ENCODE assay signal across 9 mouse cellular contexts in genomic region chr13:35383624-35384018, GRCm38 (mm10).
DNase-seq lines count a peak whose midpoint lies in the region; ATAC-seq lines count a peak whose summit lies in the region.
"Had no signal": no experiment of that assay in that cellular context is flagged by ENCODE, and none has a peak within 500 bp of the region (broad histone marks: within the 10 kb centered on the region; RNA-seq: fewer than 3 reads in every experiment).

No protein-coding gene starts in this region.

- WGBS in kidney, embryonic 16.5 days = 59% methylated on average over 8 of the region's 8 CpGs
- WGBS in embryonic facial prominence, embryonic 14.5 days = 34% methylated on average over 8 of the region's 8 CpGs

- peak; percentile 18 for DNase-seq in kidney, postnatal 10 days
- peak; percentile 76 for DNase-seq in embryonic facial prominence, embryonic 14.5 days (ENCODE audit: low spot score)
- peak; percentile 83 to 88 for DNase-seq in heart, postnatal 10 days
- DNase-seq in lung, postnatal 4 days = peak; percentile 62 to 67
- DNase-seq in spleen, postnatal 4 days (ENCODE audit: low spot score in 2 of 2) = no peak
- no peak for DNase-seq in Muller cell, postnatal 12 days (ENCODE audit: inconsistent ontology term)
- no peak for DNase-seq in frontal cortex, postnatal 10 days (ENCODE audit: low spot score in 2 of 2)

- H3K9ac ChIP-seq in kidney, embryonic 16.5 days (replicated peaks; ENCODE audit: low read length) = no peak overlapping the region
- no peak overlapping the region for H3K9ac ChIP-seq in embryonic facial prominence, embryonic 14.5 days (ENCODE audit: low read depth, low read length)
- H3K9ac ChIP-seq: embryonic facial prominence, embryonic 12.5 days had no signal

- no peak overlapping the region for H3K4me2 ChIP-seq in kidney, embryonic 16.5 days (replicated peaks; ENCODE audit: low read depth, low read length)
- H3K4me2 ChIP-seq in embryonic facial prominence, embryonic 14.5 days (ENCODE audit: low read depth, low read length) = no peak overlapping the region
- H3K4me2 ChIP-seq: embryonic facial prominence, embryonic 12.5 days had no signal

- peaks cover 6% of the 10 kb centered on the region; the same call in 1 of the 2 replicates for H3K4me1 ChIP-seq in kidney, embryonic 16.5 days (ENCODE audit: insufficient read depth, low read length)
- no peaks in the 10 kb centered on the region for H3K4me1 ChIP-seq in embryonic facial prominence, embryonic 14.5 days (ENCODE audit: control insufficient read depth, insufficient read depth, low read length)

- intact Hi-C loops in heart, postnatal 10 days (cut with DNase I) = no loop called here

- ATAC-seq in kidney, embryonic 16.5 days (ENCODE audit: low FRiP score, low TSS enrichment) = no peak
- ATAC-seq in embryonic facial prominence, embryonic 14.5 days (ENCODE audit: low read depth) = peak; percentile 72

- no peak overlapping the region for H3K27ac ChIP-seq in kidney, embryonic 16.5 days (ENCODE audit: low read length)
- no peak overlapping the region for H3K27ac ChIP-seq in embryonic facial prominence, embryonic 14.5 days (replicated peaks; ENCODE audit: low read depth, low read length)
- H3K27ac ChIP-seq: embryonic facial prominence, embryonic 12.5 days had no signal

- H3K4me3 ChIP-seq in kidney, embryonic 16.5 days (ENCODE audit: low read length) = no peak overlapping the region
- H3K4me3 ChIP-seq in embryonic facial prominence, embryonic 14.5 days (ENCODE audit: low read depth, low read length) = no peak overlapping the region
- H3K4me3 ChIP-seq: embryonic facial prominence, embryonic 12.5 days had no signal

- H3K27me3 ChIP-seq in kidney, embryonic 16.5 days (ENCODE audit: insufficient read depth, low read length) = no peaks in the 10 kb centered on the region
- H3K27me3 ChIP-seq in embryonic facial prominence, embryonic 14.5 days (replicated peaks; ENCODE audit: control insufficient read depth, insufficient read depth, low read length) = no peaks in the 10 kb centered on the region
- H3K27me3 ChIP-seq: embryonic facial prominence, embryonic 12.5 days had no signal

- H3K9me3 ChIP-seq in kidney, embryonic 16.5 days (ENCODE audit: low read length) = no peaks in the 10 kb centered on the region
- no peaks in the 10 kb centered on the region for H3K9me3 ChIP-seq in embryonic facial prominence, embryonic 14.5 days (ENCODE audit: control insufficient read depth, low read length)
- H3K9me3 ChIP-seq: embryonic facial prominence, embryonic 12.5 days had no signal

- no peaks in the 10 kb centered on the region for H3K36me3 ChIP-seq in kidney, embryonic 16.5 days (ENCODE audit: insufficient read depth, low read length)
- H3K36me3 ChIP-seq in embryonic facial prominence, embryonic 14.5 days (ENCODE audit: control insufficient read depth, insufficient read depth, low read length) = no peaks in the 10 kb centered on the region
- H3K36me3 ChIP-seq: embryonic facial prominence, embryonic 12.5 days had no signal

Comparison
In these comparisons a context has a peak if more than half of its experiments do, and no peak if none do; other contexts are left out.
1. DNase-seq: peak in kidney, postnatal 10 days (single experiment), embryonic facial prominence, embryonic 14.5 days (single experiment), heart, postnatal 10 days (2 of 2) and lung, postnatal 4 days (2 of 2); none in spleen, postnatal 4 days (0 of 2), Muller cell, postnatal 12 days (single experiment) and frontal cortex, postnatal 10 days (0 of 2).